Mouse (Mus musculus): Measurements from ENCODE around the gene Urgcp.
"Not testable (repeated sequence)": the region's sequence is repeated elsewhere in the genome, so short reads cannot be mapped to it uniquely, and the experiment has no call there.

Urgcp gene

GRCm38 (mm10) chr11:5761820-5762632, at the start of gene Urgcp:
Urgcp (minus strand) TSS chr11:5762376.
- peak; percentile 97 for DNase-seq

GRCm38 (mm10) chr11:5809487-5809886, 47.3 kb upstream of the Urgcp start:
- DNase-seq, result not testable (repeated sequence)

GRCm38 (mm10) chr11:5807956-5808355, 45.8 kb upstream of the Urgcp start:
- DNase-seq, result no peak

- no peak for DNase-seq
These were observed 43.5 kb upstream of the Urgcp start for GRCm38 (mm10) chr11:5805711-5806110.

GRCm38 (mm10) chr11:5804174-5804573, 42.0 kb upstream of the Urgcp start:
- no peak for DNase-seq

GRCm38 (mm10) chr11:5803551-5803981, 41.4 kb upstream of the Urgcp start, which contains the start of gene Pgam2:
Pgam2 (minus strand) TSS chr11:5803733.
- no peak for DNase-seq

- no peak for DNase-seq
These were observed 40.5 kb upstream of the Urgcp start for GRCm38 (mm10) chr11:5802457-5803217.

GRCm38 (mm10) chr11:5802005-5802404, 39.8 kb upstream of the Urgcp start:
- no peak for DNase-seq

GRCm38 (mm10) chr11:5801511-5801910, 39.3 kb upstream of the Urgcp start:
- DNase-seq, result no peak

- DNase-seq, result no peak
These were observed 37.7 kb upstream of the Urgcp start for GRCm38 (mm10) chr11:5799621-5800490.

- no peak for DNase-seq
These were observed 35.8 kb upstream of the Urgcp start for GRCm38 (mm10) chr11:5797928-5798327.

GRCm38 (mm10) chr11:5797371-5797770, 35.2 kb upstream of the Urgcp start:
- DNase-seq, result no peak

- DNase-seq, result no peak
These were observed 34.8 kb upstream of the Urgcp start for GRCm38 (mm10) chr11:5796939-5797338.

GRCm38 (mm10) chr11:5795706-5796105, 33.5 kb upstream of the Urgcp start:
- no peak for DNase-seq

- no peak for DNase-seq
These were observed 33.1 kb upstream of the Urgcp start for GRCm38 (mm10) chr11:5795290-5795689.

- DNase-seq, result no peak
These were observed 28.3 kb upstream of the Urgcp start for GRCm38 (mm10) chr11:5790431-5790830.

- peak; percentile 60 to 69 for DNase-seq
These were observed 27.7 kb upstream of the Urgcp start for GRCm38 (mm10) chr11:5789754-5790333.

GRCm38 (mm10) chr11:5789071-5789753, 27.0 kb upstream of the Urgcp start:
- peak; percentile 63 to 64 for DNase-seq

GRCm38 (mm10) chr11:5788056-5789014, 26.2 kb upstream of the Urgcp start, which contains the start of gene Dbnl:
Dbnl (plus strand) TSS chr11:5788488.
- DNase-seq, result peak; percentile 99

- DNase-seq, result peak in 1 of 2 experiments; percentile 4
These were observed 25.5 kb upstream of the Urgcp start for GRCm38 (mm10) chr11:5787671-5788055.

GRCm38 (mm10) chr11:5785732-5786131, 23.6 kb upstream of the Urgcp start:
- no peak for DNase-seq
